In the genomic region with DNA sequence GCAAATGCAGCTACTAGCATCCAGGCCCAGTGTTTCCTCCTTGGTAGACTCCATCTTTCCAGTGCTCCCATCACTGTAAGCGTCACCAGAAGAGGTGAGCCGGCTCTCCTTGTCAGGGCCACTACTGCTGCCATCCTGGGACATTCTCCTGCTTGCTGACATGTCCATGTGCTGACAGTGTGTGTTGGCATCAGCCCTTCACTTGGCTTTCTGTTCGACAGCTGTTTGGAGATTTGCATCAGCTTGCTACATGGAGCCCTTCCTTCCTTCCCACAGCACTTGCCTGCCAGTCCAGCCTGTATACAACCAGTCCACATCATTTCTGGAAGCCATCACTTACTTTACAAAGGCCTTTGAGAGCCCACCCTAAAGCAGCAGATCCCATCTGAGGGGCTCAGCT, we compare ENCODE assay signal across 22 mouse cellular contexts. TPM values are rescaled to one million over a fixed set of nuclear protein-coding genes. Genes with fewer than 3 reads are reported as not detected.
A peak's percentile ranks its signal among the peaks of the same experiment; 100 is the strongest.
DNase-seq lines count a peak whose midpoint lies in the region; ATAC-seq and TF ChIP-seq lines count a peak whose summit lies in the region.
"Had no signal": no experiment of that assay in that cellular context is flagged by ENCODE, and none has a peak within 500 bp of the region (broad histone marks: within the 10 kb centered on the region; RNA-seq: fewer than 3 reads in every experiment).

No protein-coding gene starts in this region.

- no peak overlapping the region for H3K9ac ChIP-seq in heart, adult 2 months (ENCODE audit: low read depth, low read length)
- no peak overlapping the region for H3K9ac ChIP-seq in kidney, embryonic 16.5 days (replicated peaks; ENCODE audit: low read length)
- H3K9ac ChIP-seq in intestine, postnatal 0 days (ENCODE audit: low read depth, low read length) = no peak overlapping the region
- H3K9ac ChIP-seq: hindbrain, embryonic 12.5 days; midbrain, embryonic 15.5 days had no signal

- H3K4me2 ChIP-seq in kidney, embryonic 16.5 days (replicated peaks; ENCODE audit: low read depth, low read length) = no peak overlapping the region
- H3K4me2 ChIP-seq in intestine, postnatal 0 days (replicated peaks; ENCODE audit: low read depth) = no peak overlapping the region
- H3K4me2 ChIP-seq: hindbrain, embryonic 12.5 days; midbrain, embryonic 15.5 days had no signal

- no peak for TF ChIP-seq POLR2A in heart, adult 2 months (IDR thresholded peaks at IDR 0.05; ENCODE audit: insufficient read depth, low read depth, low read length)

- H3K4me3 ChIP-seq in heart, adult 2 months = no peak overlapping the region
- H3K4me3 ChIP-seq in kidney, embryonic 16.5 days (ENCODE audit: low read length) = no peak overlapping the region
- H3K4me3 ChIP-seq in brown adipose tissue, adult 24 weeks (ENCODE audit: insufficient read depth, low read depth, low read length) = no peak overlapping the region
- H3K4me3 ChIP-seq in limb, embryonic 10.5 days = no peak overlapping the region
- H3K4me3 ChIP-seq in intestine, postnatal 0 days (ENCODE audit: low read depth, low read length) = no peak overlapping the region
- H3K4me3 ChIP-seq: hindbrain, embryonic 12.5 days; midbrain, embryonic 15.5 days had no signal

- TF ChIP-seq CTCF in heart, adult 2 months (IDR thresholded peaks at IDR 0.05) = no peak
- TF ChIP-seq CTCF in intestine, postnatal 0 days (IDR thresholded peaks at IDR 0.05; ENCODE audit: low read depth) = no peak

- H3K27me3 ChIP-seq in heart, adult 2 months (ENCODE audit: control insufficient read depth, insufficient read depth, low read length) = no peaks in the 10 kb centered on the region
- no peaks in the 10 kb centered on the region for H3K27me3 ChIP-seq in kidney, embryonic 16.5 days (ENCODE audit: insufficient read depth, low read length)
- no peaks in the 10 kb centered on the region for H3K27me3 ChIP-seq in limb, embryonic 10.5 days (ENCODE audit: low read depth, poor library complexity, severe bottlenecking)
- no peaks in the 10 kb centered on the region for H3K27me3 ChIP-seq in intestine, postnatal 0 days (replicated peaks; ENCODE audit: control insufficient read depth, insufficient read depth, low read length)
- H3K27me3 ChIP-seq: hindbrain, embryonic 12.5 days; midbrain, embryonic 15.5 days had no signal

- intact Hi-C loops in heart, adult 2 months (cut with DNase I) = no loop called here
- intact Hi-C loops in heart, postnatal 14 days (cut with DNase I) = no loop called here

- H3K9me3 ChIP-seq in kidney, embryonic 16.5 days (ENCODE audit: low read length) = no peaks in the 10 kb centered on the region
- no peaks in the 10 kb centered on the region for H3K9me3 ChIP-seq in limb, embryonic 10.5 days (replicated peaks)
- H3K9me3 ChIP-seq in intestine, postnatal 0 days (ENCODE audit: control insufficient read depth) = no peaks in the 10 kb centered on the region
- H3K9me3 ChIP-seq: hindbrain, embryonic 12.5 days; midbrain, embryonic 15.5 days had no signal

- peaks cover 39% of the 10 kb centered on the region for H3K4me1 ChIP-seq in heart, adult 2 months (ENCODE audit: control insufficient read depth, insufficient read depth, low read length)
- peaks cover 15% of the 10 kb centered on the region for H3K4me1 ChIP-seq in kidney, embryonic 16.5 days (ENCODE audit: insufficient read depth, low read length)
- H3K4me1 ChIP-seq in brown adipose tissue, adult 24 weeks (ENCODE audit: control insufficient read depth, insufficient read depth, insufficient read length, low read length) = peaks cover 26% of the 10 kb centered on the region
- peaks cover 36% of the 10 kb centered on the region for H3K4me1 ChIP-seq in limb, embryonic 10.5 days
- H3K4me1 ChIP-seq in intestine, postnatal 0 days (replicated peaks; ENCODE audit: control insufficient read depth, insufficient read depth, low read length) = no peaks in the 10 kb centered on the region
- H3K4me1 ChIP-seq: midbrain, embryonic 15.5 days had no signal

- peaks cover 11% of the 10 kb centered on the region for H3K36me3 ChIP-seq in heart, adult 2 months (ENCODE audit: control insufficient read depth, insufficient read depth, low read length)
- H3K36me3 ChIP-seq in kidney, embryonic 16.5 days (ENCODE audit: insufficient read depth, low read length) = no peaks in the 10 kb centered on the region
- no peaks in the 10 kb centered on the region for H3K36me3 ChIP-seq in limb, embryonic 10.5 days
- no peaks in the 10 kb centered on the region for H3K36me3 ChIP-seq in intestine, postnatal 0 days (ENCODE audit: control insufficient read depth, insufficient read depth)
- H3K36me3 ChIP-seq: midbrain, embryonic 15.5 days had no signal

- H3K27ac ChIP-seq in heart, adult 2 months = peak overlapping the region; percentile 87
- peak overlapping the region; percentile 88 for H3K27ac ChIP-seq in kidney, embryonic 16.5 days (ENCODE audit: low read length)
- H3K27ac ChIP-seq in brown adipose tissue, adult 24 weeks (replicated peaks; ENCODE audit: low read depth, low read length) = peak overlapping the region; percentile 89
- H3K27ac ChIP-seq in limb, embryonic 10.5 days = 0 out of 2 replicates have a peak overlapping the region, but pooled peaks have one; percentile 67
- no peak overlapping the region for H3K27ac ChIP-seq in intestine, postnatal 0 days (ENCODE audit: low read depth, low read length)
- H3K27ac ChIP-seq: hindbrain, embryonic 12.5 days; macrophage; midbrain, embryonic 15.5 days had no signal

- no peak for DNase-seq in heart, adult 2 months
- DNase-seq in heart, postnatal 14 days = no peak
- DNase-seq in kidney, postnatal 25 days = no peak
- no peak for DNase-seq in limb, embryonic 10.5 days (ENCODE audit: low spot score)
- DNase-seq: B cell, adult 2 months; cerebellum, adult 11 months; cerebellum, postnatal 25 days; right cerebral cortex, postnatal 14 days had no signal

- no peaks in the 10 kb centered on the region for H3K79me2 ChIP-seq in heart, adult 2 months (replicated peaks; ENCODE audit: control insufficient read depth, insufficient read depth, low read length)

- WGBS in heart, adult 2 months = 52% methylated on average over 3 of the region's 3 CpGs
- WGBS in kidney, embryonic 16.5 days = 91% methylated on average over 3 of the region's 3 CpGs
- WGBS in limb, embryonic 10.5 days = 93% methylated on average over 3 of the region's 3 CpGs
- WGBS in intestine, postnatal 0 days = 94% methylated on average over 3 of the region's 3 CpGs

- TF ChIP-seq EP300 in heart, adult 2 months (IDR thresholded peaks at IDR 0.05; ENCODE audit: insufficient read depth, low read depth, low read length) = no peak

- no peak for ATAC-seq in kidney, embryonic 16.5 days (ENCODE audit: low FRiP score, low TSS enrichment)
- ATAC-seq in monocyte, adult 5-6 weeks (replicated peaks; ENCODE audit: insufficient number of reproducible peaks, low FRiP score, low TSS enrichment, poor library complexity, severe bottlenecking) = no peak
- no peak for ATAC-seq in intestine, postnatal 0 days
- ATAC-seq: intestine, embryonic 16.5 days; midbrain, embryonic 15.5 days had no signal

RNA-seq across cellular contexts. Expression of a gene that starts 46.5 kb away (rescaled TPM):
- under 1 TPM; 0.34 to 0.48 TPM for total RNA-seq in heart, adult 2 months (2021)
- 0.94 and 1.2 TPM in 2 replicates for polyA plus RNA-seq in heart, adult 2 months (2012; rRNA removed)
- 1 to 10 TPM in 1 of 2 experiments, under 1 TPM in 1; 0.84 to 1.9 TPM for total RNA-seq in heart, postnatal 14 days (2021)
- 5.8 and 7.3 TPM in 2 replicates for polyA plus RNA-seq in kidney, embryonic 16.5 days (2015; fragmentation: Nextera tagmentation; extraction: Ambion mirVana)
- 0.54 TPM in 1 of 2 replicates, not detected in the other for polyA plus RNA-seq in brown adipose tissue, adult 24 weeks (2012; ENCODE audit: insufficient read depth, insufficient read length, missing spikeins)
- 3.5 and 4.6 TPM in 2 replicates for polyA plus RNA-seq in limb, embryonic 10.5 days (2016; fragmentation: Nextera tagmentation; extraction: Ambion mirVana)
- total RNA-seq in monocyte, adult 5-6 weeks (2017) = 1.4 to 6.3 TPM (median 1.5 TPM) in 3 replicates
- 3.8 and 4.0 TPM in 2 replicates for polyA plus RNA-seq in intestine, postnatal 0 days (2015; fragmentation: Nextera tagmentation; extraction: Ambion mirVana)

RNA-seq across cellular contexts. Expression of a gene that starts 49.6 kb away (rescaled TPM):
- total RNA-seq in heart, adult 2 months (2021) = not detected
- polyA plus RNA-seq in heart, adult 2 months (2012; rRNA removed) = 4.9 and 6.8 TPM in 2 replicates
- total RNA-seq in heart, postnatal 14 days (2021) = not detected
- not detected in 2 replicates for polyA plus RNA-seq in kidney, embryonic 16.5 days (2015; fragmentation: Nextera tagmentation; extraction: Ambion mirVana)
- not detected in 2 replicates for polyA plus RNA-seq in brown adipose tissue, adult 24 weeks (2012; ENCODE audit: insufficient read depth, insufficient read length, missing spikeins)
- polyA plus RNA-seq in limb, embryonic 10.5 days (2016; fragmentation: Nextera tagmentation; extraction: Ambion mirVana) = not detected in 2 replicates
- 6.7 TPM in 1 of 3 replicates, not detected in the others for total RNA-seq in monocyte, adult 5-6 weeks (2017)
- not detected in 2 replicates for polyA plus RNA-seq in intestine, postnatal 0 days (2015; fragmentation: Nextera tagmentation; extraction: Ambion mirVana)
- total RNA-seq: heart, adult 18-20 months; layer of hippocampus, adult 18-20 months; left cerebral cortex, adult 18-20 months had no signal
- polyA plus RNA-seq: hindbrain, embryonic 12.5 days; intestine, embryonic 16.5 days; limb, embryonic 14.5 days; macrophage; midbrain, embryonic 15.5 days; neural tube, embryonic 11.5 days; urinary bladder, adult 2 months had no signal

RNA-seq across cellular contexts. Expression of a gene that starts 51.8 kb away (rescaled TPM):
- total RNA-seq in heart, adult 2 months (2021) = not detected
- polyA plus RNA-seq in heart, adult 2 months (2012; rRNA removed) = 0.41 TPM in 1 of 2 replicates, not detected in the other
- total RNA-seq in heart, postnatal 14 days (2021) = not detected
- not detected in 2 replicates for polyA plus RNA-seq in kidney, embryonic 16.5 days (2015; fragmentation: Nextera tagmentation; extraction: Ambion mirVana)
- not detected in 2 replicates for polyA plus RNA-seq in brown adipose tissue, adult 24 weeks (2012; ENCODE audit: insufficient read depth, insufficient read length, missing spikeins)
- polyA plus RNA-seq in limb, embryonic 10.5 days (2016; fragmentation: Nextera tagmentation; extraction: Ambion mirVana) = not detected in 2 replicates
- total RNA-seq in monocyte, adult 5-6 weeks (2017) = not detected in 3 replicates
- polyA plus RNA-seq in intestine, postnatal 0 days (2015; fragmentation: Nextera tagmentation; extraction: Ambion mirVana) = not detected in 2 replicates
- total RNA-seq: heart, adult 18-20 months; layer of hippocampus, adult 18-20 months; left cerebral cortex, adult 18-20 months had no signal
- polyA plus RNA-seq: hindbrain, embryonic 12.5 days; intestine, embryonic 16.5 days; limb, embryonic 14.5 days; macrophage; midbrain, embryonic 15.5 days; neural tube, embryonic 11.5 days; urinary bladder, adult 2 months had no signal

RNA-seq across cellular contexts. Expression of a gene that starts 57.1 kb away (rescaled TPM):
- not detected for total RNA-seq in heart, adult 2 months (2021)
- 4.9 and 5.7 TPM in 2 replicates for polyA plus RNA-seq in heart, adult 2 months (2012; rRNA removed)
- not detected for total RNA-seq in heart, postnatal 14 days (2021)
- polyA plus RNA-seq in kidney, embryonic 16.5 days (2015; fragmentation: Nextera tagmentation; extraction: Ambion mirVana) = not detected in 2 replicates
- not detected in 2 replicates for polyA plus RNA-seq in brown adipose tissue, adult 24 weeks (2012; ENCODE audit: insufficient read depth, insufficient read length, missing spikeins)
- polyA plus RNA-seq in limb, embryonic 10.5 days (2016; fragmentation: Nextera tagmentation; extraction: Ambion mirVana) = not detected in 2 replicates
- 6.1 to 11.8 TPM in 2 of 3 replicates, not detected in the other for total RNA-seq in monocyte, adult 5-6 weeks (2017)
- polyA plus RNA-seq in intestine, postnatal 0 days (2015; fragmentation: Nextera tagmentation; extraction: Ambion mirVana) = not detected in 2 replicates
- total RNA-seq: heart, adult 18-20 months; layer of hippocampus, adult 18-20 months; left cerebral cortex, adult 18-20 months had no signal
- polyA plus RNA-seq: hindbrain, embryonic 12.5 days; intestine, embryonic 16.5 days; limb, embryonic 14.5 days; macrophage; midbrain, embryonic 15.5 days; neural tube, embryonic 11.5 days; urinary bladder, adult 2 months had no signal
